Mouse (Mus musculus): ENCODE results near the gene Cabin1.

DNA sequence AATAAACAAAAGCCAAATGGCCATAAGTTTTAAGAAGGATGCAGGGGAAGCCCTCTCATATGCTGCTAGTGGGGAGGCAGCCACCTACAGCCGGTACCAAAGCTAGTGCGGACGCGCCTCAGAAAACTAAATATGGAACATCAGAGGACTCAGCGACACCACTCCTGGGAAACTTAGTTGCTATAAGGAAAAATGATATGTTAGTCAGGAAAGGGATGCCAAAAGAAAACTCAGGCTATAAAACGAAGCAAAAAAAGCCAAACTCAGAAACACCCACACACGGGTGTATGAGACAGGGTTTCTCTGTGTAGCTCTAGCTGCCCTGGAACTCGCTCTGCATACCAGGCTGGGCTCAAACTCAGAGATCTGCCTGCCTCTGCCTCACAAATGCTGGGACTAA lies 24.1 kb upstream of the Cabin1 start:
- TF ChIP-seq GATA1 (IDR thresholded peaks at IDR 0.05; ENCODE audit: low read length) = no peak
- TF ChIP-seq TAL1 (IDR thresholded peaks at IDR 0.05; ENCODE audit: low read length) = no peak

Data from erythroblast, embryonic 14.5 days (primary cell).